Mouse (Mus musculus) neural tube, embryonic 12.5 days (tissue): ENCODE data around the gene Nell1. TPM values are rescaled to one million over a fixed set of nuclear protein-coding genes. Genes with fewer than 3 reads are reported as not detected.

Experiments
- ATAC-seq: fragments of 200-750 bp; cut with Nextera tagmentation; 2 replicates; pipeline ENCODE4 v1.8.0; 2017; ENCODE audit warnings: low read depth, mild to moderate bottlenecking, moderate TSS enrichment, moderate library complexity; ENCODE audit not compliant: low FRiP score
- H3K27ac ChIP-seq: fragments of 300-500 bp; sonication (generic); 2 replicates; pipeline ENCODE4 v1.5.1; 2016
- H3K27me3 ChIP-seq: fragments of 300-500 bp; sonication (generic); replicated peaks from 2 replicates; pipeline ENCODE4 v1.6.1; 2016; ENCODE audit warnings: mild to moderate bottlenecking
- H3K36me3 ChIP-seq: fragments of 300-500 bp; sonication (generic); 2 replicates; pipeline ENCODE4 v1.6.1; 2016; ENCODE audit warnings: mild to moderate bottlenecking
- H3K4me1 ChIP-seq: fragments of 300-500 bp; sonication (generic); 2 replicates; pipeline ENCODE4 v1.6.1; 2016
- H3K4me2 ChIP-seq: fragments of 300-500 bp; sonication (generic); replicated peaks from 2 replicates; pipeline ENCODE4 v1.6.1; 2016; ENCODE audit warnings: mild to moderate bottlenecking
- H3K4me3 ChIP-seq: fragments of 300-500 bp; sonication (generic); 2 replicates; pipeline ENCODE4 v1.5.1; 2016
- H3K9ac ChIP-seq: fragments of 300-500 bp; sonication (generic); 2 replicates; pipeline ENCODE4 v1.6.1; 2016; ENCODE audit warnings: mild to moderate bottlenecking
- H3K9me3 ChIP-seq: fragments of 300-500 bp; sonication (generic); 2 replicates; pipeline ENCODE4 v1.6.1; 2016; ENCODE audit warnings: mild to moderate bottlenecking
- WGBS: fragments of 180-500 bp; shearing (Covaris S2); methylation state at CpG from one replicate; pipeline ENCODE4 v1.1.7; 2016; 5-methylcytosine and 5-hydroxymethylcytosine counted together
- polyA plus RNA-seq: library from polyadenylated mRNA; unstranded; fragments of >200 nt; fragmentation: Nextera tagmentation; extraction: Ambion mirVana; gene quantifications from 2 replicates; pipeline ENCODE4 v1.2.1, GENCODE M21; 2016

Nell1 gene
- polyA plus RNA-seq, 1 experiment from 2014 or later, result 10.7 TPM

- H3K36me3 ChIP-seq, result no peaks in the 10 kb centered on the region
- H3K27me3 ChIP-seq, result no peaks in the 10 kb centered on the region
- no peak overlapping the region for H3K4me2 ChIP-seq
- no peaks in the 10 kb centered on the region for H3K9me3 ChIP-seq
- H3K4me3 ChIP-seq, result no peak overlapping the region
- H3K27ac ChIP-seq, result no peak overlapping the region
- ATAC-seq, result no peak
- no peak overlapping the region for H3K9ac ChIP-seq
- no peaks in the 10 kb centered on the region for H3K4me1 ChIP-seq
- WGBS, result 88% methylated on average over 4 of the region's 4 CpGs
Observed at GRCm38 (mm10) chr7:50501562-50501961, 526.9 kb downstream of the Nell1 start.

GRCm38 (mm10) chr7:50507047-50507446, 532.4 kb downstream of the Nell1 start:
- Histone ChIP-seq H3K9ac (no peak overlapping the region), H3K27ac (no peak overlapping the region), H3K4me1 (no peaks in the 10 kb centered on the region), H3K4me2 (no peak overlapping the region), H3K4me3 (no peak overlapping the region), H3K9me3 (no peaks in the 10 kb centered on the region), H3K36me3 (no peaks in the 10 kb centered on the region), H3K27me3 (no peaks in the 10 kb centered on the region)
- no peak for ATAC-seq

GRCm38 (mm10) chr7:50514830-50515229, 540.2 kb downstream of the Nell1 start:
- 55% methylated on average over 3 of the region's 3 CpGs for WGBS
- Histone ChIP-seq H3K27me3 (no peaks in the 10 kb centered on the region), H3K36me3 (no peaks in the 10 kb centered on the region), H3K4me1 (no peaks in the 10 kb centered on the region), H3K4me3 (no peak overlapping the region), H3K9me3 (no peaks in the 10 kb centered on the region), H3K4me2 (no peak overlapping the region), H3K9ac (no peak overlapping the region), H3K27ac (no peak overlapping the region)
- ATAC-seq, result no peak

- H3K9ac ChIP-seq, result no peak overlapping the region
- H3K36me3 ChIP-seq, result no peaks in the 10 kb centered on the region
- no peaks in the 10 kb centered on the region for H3K4me1 ChIP-seq
- H3K4me3 ChIP-seq, result no peak overlapping the region
- 89% methylated on average over 3 of the region's 3 CpGs for WGBS
- no peak overlapping the region for H3K27ac ChIP-seq
- ATAC-seq, result no peak
- H3K4me2 ChIP-seq, result no peak overlapping the region
- H3K27me3 ChIP-seq, result no peaks in the 10 kb centered on the region
- no peaks in the 10 kb centered on the region for H3K9me3 ChIP-seq
Observed at GRCm38 (mm10) chr7:50516681-50517080, 542.0 kb downstream of the Nell1 start.

- H3K27me3 ChIP-seq, result no peaks in the 10 kb centered on the region
- ATAC-seq, result no peak
- no peaks in the 10 kb centered on the region for H3K36me3 ChIP-seq
- no peak overlapping the region for H3K27ac ChIP-seq
- no peak overlapping the region for H3K9ac ChIP-seq
- WGBS, result 56% methylated on average over 5 of the region's 5 CpGs
- no peak overlapping the region for H3K4me3 ChIP-seq
- H3K4me1 ChIP-seq, result no peaks in the 10 kb centered on the region
- no peak overlapping the region for H3K4me2 ChIP-seq
- H3K9me3 ChIP-seq, result no peaks in the 10 kb centered on the region
Observed at GRCm38 (mm10) chr7:50543373-50543772, 568.7 kb downstream of the Nell1 start.

GRCm38 (mm10) chr7:50549572-50549971, 574.9 kb downstream of the Nell1 start:
- no peaks in the 10 kb centered on the region for H3K9me3 ChIP-seq
- no peaks in the 10 kb centered on the region for H3K36me3 ChIP-seq
- H3K4me2 ChIP-seq, result no peak overlapping the region
- no peak overlapping the region for H3K9ac ChIP-seq
- no peak overlapping the region for H3K4me3 ChIP-seq
- no peak for ATAC-seq
- H3K4me1 ChIP-seq, result no peaks in the 10 kb centered on the region
- WGBS, result 74% methylated on average over 3 of the region's 3 CpGs
- H3K27me3 ChIP-seq, result no peaks in the 10 kb centered on the region
- no peak overlapping the region for H3K27ac ChIP-seq

GRCm38 (mm10) chr7:50551426-50551825, 576.8 kb downstream of the Nell1 start:
- Histone ChIP-seq H3K9ac (no peak overlapping the region), H3K27ac (no peak overlapping the region), H3K4me1 (no peaks in the 10 kb centered on the region), H3K9me3 (no peaks in the 10 kb centered on the region), H3K4me3 (no peak overlapping the region), H3K27me3 (no peaks in the 10 kb centered on the region), H3K4me2 (no peak overlapping the region), H3K36me3 (no peaks in the 10 kb centered on the region)
- WGBS, result 77% methylated on average over 4 of the region's 4 CpGs
- no peak for ATAC-seq

- H3K36me3 ChIP-seq, result no peaks in the 10 kb centered on the region
- H3K27me3 ChIP-seq, result no peaks in the 10 kb centered on the region
- no peak overlapping the region for H3K27ac ChIP-seq
- H3K4me2 ChIP-seq, result no peak overlapping the region
- H3K4me1 ChIP-seq, result no peaks in the 10 kb centered on the region
- WGBS, result 86% methylated on average over 3 of the region's 3 CpGs
- no peak for ATAC-seq
- no peak overlapping the region for H3K9ac ChIP-seq
- no peak overlapping the region for H3K4me3 ChIP-seq
- no peaks in the 10 kb centered on the region for H3K9me3 ChIP-seq
Observed at GRCm38 (mm10) chr7:50562708-50563107, 588.0 kb downstream of the Nell1 start.

- no peaks in the 10 kb centered on the region for H3K36me3 ChIP-seq
- H3K4me3 ChIP-seq, result no peak overlapping the region
- H3K4me2 ChIP-seq, result no peak overlapping the region
- H3K9ac ChIP-seq, result no peak overlapping the region
- 72% methylated on average over 7 of the region's 7 CpGs for WGBS
- H3K9me3 ChIP-seq, result no peaks in the 10 kb centered on the region
- no peaks in the 10 kb centered on the region for H3K27me3 ChIP-seq
- ATAC-seq, result no peak
- H3K27ac ChIP-seq, result no peak overlapping the region
- H3K4me1 ChIP-seq, result no peaks in the 10 kb centered on the region
Observed at GRCm38 (mm10) chr7:50573841-50574240, 599.2 kb downstream of the Nell1 start.

- H3K27ac ChIP-seq, result no peak overlapping the region
- H3K4me2 ChIP-seq, result no peak overlapping the region
- H3K27me3 ChIP-seq, result no peaks in the 10 kb centered on the region
- ATAC-seq, result no peak
- no peaks in the 10 kb centered on the region for H3K9me3 ChIP-seq
- no peaks in the 10 kb centered on the region for H3K4me1 ChIP-seq
- H3K9ac ChIP-seq, result no peak overlapping the region
- 74% methylated on average over 8 of the region's 8 CpGs for WGBS
- no peak overlapping the region for H3K4me3 ChIP-seq
- H3K36me3 ChIP-seq, result no peaks in the 10 kb centered on the region
Observed at GRCm38 (mm10) chr7:50588642-50589424, 614.2 kb downstream of the Nell1 start.

GRCm38 (mm10) chr7:50598890-50599289, 624.2 kb downstream of the Nell1 start, which contains the start of gene 4933405O20Rik:
Gene 4933405O20Rik, plus strand, starts transcription at chr7:50599190.
- WGBS, result 73% methylated on average over 3 of the region's 3 CpGs
- ATAC-seq, result no peak
- Histone ChIP-seq H3K4me3 (no peak within 1 kb of the TSS), H3K36me3 (no peaks in the 10 kb centered on the region), H3K9ac (no peak within 1 kb of the TSS), H3K4me2 (no peak within 1 kb of the TSS), H3K27ac (no peak within 1 kb of the TSS), H3K4me1 (no peaks in the 10 kb centered on the region), H3K27me3 (no peaks in the 10 kb centered on the region), H3K9me3 (no peaks in the 10 kb centered on the region)

GRCm38 (mm10) chr7:50614101-50614500, 639.4 kb downstream of the Nell1 start:
- H3K36me3 ChIP-seq, result no peaks in the 10 kb centered on the region
- no peak overlapping the region for H3K4me3 ChIP-seq
- no peaks in the 10 kb centered on the region for H3K9me3 ChIP-seq
- no peaks in the 10 kb centered on the region for H3K4me1 ChIP-seq
- H3K4me2 ChIP-seq, result no peak overlapping the region
- no peaks in the 10 kb centered on the region for H3K27me3 ChIP-seq
- WGBS, result 83% methylated on average over 2 of the region's 2 CpGs
- H3K9ac ChIP-seq, result no peak overlapping the region
- no peak for ATAC-seq
- H3K27ac ChIP-seq, result no peak overlapping the region

GRCm38 (mm10) chr7:50629186-50629585, 654.5 kb downstream of the Nell1 start:
- H3K27ac ChIP-seq, result no peak overlapping the region
- no peak overlapping the region for H3K9ac ChIP-seq
- no peaks in the 10 kb centered on the region for H3K27me3 ChIP-seq
- H3K36me3 ChIP-seq, result no peaks in the 10 kb centered on the region
- H3K4me2 ChIP-seq, result no peak overlapping the region
- ATAC-seq, result no peak
- no peaks in the 10 kb centered on the region for H3K4me1 ChIP-seq
- 70% methylated on average over 3 of the region's 3 CpGs for WGBS
- H3K9me3 ChIP-seq, result no peaks in the 10 kb centered on the region
- H3K4me3 ChIP-seq, result no peak overlapping the region
